Mouse (Mus musculus) B cell, adult 2 months (primary cell): ENCODE data around the gene Trim3.

ENCODE experiments used
- DNase-seq, 2 experiments: peaks; one replicate each; pipeline ENCODE4 v3.0.0; 2022

Gene Trim3

GRCm38 (mm10) chr7:105555571-105555970 is 77.8 kb downstream of the Trim3 start:
- no peak for DNase-seq
